8 mouse cellular contexts compared by ENCODE assay signal in genomic region chr3:89299499-89299898, GRCm38 (mm10). TPM values are rescaled to one million over a fixed set of nuclear protein-coding genes. Genes with fewer than 3 reads are reported as not detected.
DNase-seq lines count a peak whose midpoint lies in the region; ATAC-seq lines count a peak whose summit lies in the region.

No protein-coding gene starts in this region.

- peak overlapping the region; percentile 55; the same call in 1 of the 2 replicates for H3K9ac ChIP-seq in hindbrain, embryonic 13.5 days
- H3K9ac ChIP-seq in limb, embryonic 15.5 days, result 0 out of 2 replicates have a peak overlapping the region, but pooled peaks have one; percentile 28

- peaks cover 9% of the 10 kb centered on the region for H3K4me1 ChIP-seq in hindbrain, embryonic 13.5 days (replicated peaks)
- H3K4me1 ChIP-seq in limb, embryonic 15.5 days, result peaks cover 12% of the 10 kb centered on the region

- H3K9me3 ChIP-seq in hindbrain, embryonic 13.5 days, result no peaks in the 10 kb centered on the region
- H3K9me3 ChIP-seq in limb, embryonic 15.5 days, result no peaks in the 10 kb centered on the region

- DNase-seq in retina, postnatal 1 day, result peak; percentile 50
- no peak for DNase-seq in retina, embryonic 14.5 days (ENCODE audit: low spot score)
- peak; percentile 76 for DNase-seq in embryo, embryonic 10.5 days (ENCODE audit: low spot score)
- DNase-seq in urinary bladder, postnatal 25 days (ENCODE audit: low spot score), result no peak
- DNase-seq in gastrocnemius, postnatal 25 days, result no peak

- no peaks in the 10 kb centered on the region for H3K36me3 ChIP-seq in hindbrain, embryonic 13.5 days
- H3K36me3 ChIP-seq in limb, embryonic 15.5 days, result no peaks in the 10 kb centered on the region

- peak overlapping the region; percentile 45 for H3K4me2 ChIP-seq in hindbrain, embryonic 13.5 days
- H3K4me2 ChIP-seq in limb, embryonic 15.5 days, result peak overlapping the region; percentile 42

- H3K27me3 ChIP-seq in hindbrain, embryonic 13.5 days, result peaks cover 24% of the 10 kb centered on the region
- no peaks in the 10 kb centered on the region for H3K27me3 ChIP-seq in limb, embryonic 15.5 days

- H3K27ac ChIP-seq in hindbrain, embryonic 13.5 days, result no peak overlapping the region
- H3K27ac ChIP-seq in limb, embryonic 15.5 days, result no peak overlapping the region; the same call in 1 of the 2 replicates

- WGBS in hindbrain, embryonic 13.5 days, result 8% methylated on average over 14 of the region's 14 CpGs
- WGBS in limb, embryonic 15.5 days, result 1% methylated on average over 14 of the region's 14 CpGs

- H3K4me3 ChIP-seq in hindbrain, embryonic 13.5 days, result peak overlapping the region; percentile 15
- peak overlapping the region; percentile 23 for H3K4me3 ChIP-seq in limb, embryonic 15.5 days

- no peak for ATAC-seq in hindbrain, embryonic 13.5 days (ENCODE audit: low FRiP score)
- ATAC-seq in limb, embryonic 15.5 days (ENCODE audit: insufficient number of reproducible peaks, low FRiP score, low TSS enrichment, low read depth), result no peak
- ATAC-seq in monocyte, adult 5-6 weeks (replicated peaks; ENCODE audit: insufficient number of reproducible peaks, low FRiP score, low TSS enrichment, poor library complexity, severe bottlenecking), result 0 out of 2 replicates have a peak, but pooled peaks have one; percentile 34

RNA-seq across cellular contexts. Expression of gene Efna1, which starts 18.6 kb away (rescaled TPM):
- 12.1 and 12.4 TPM in 2 replicates for polyA plus RNA-seq in hindbrain, embryonic 13.5 days (2015; fragmentation: Nextera tagmentation; extraction: Ambion mirVana)
- 59.6 and 64.2 TPM in 2 replicates for polyA plus RNA-seq in limb, embryonic 15.5 days (2015; fragmentation: Nextera tagmentation; extraction: Ambion mirVana)
- 0.38 to 0.39 TPM in 2 of 3 replicates, not detected in the other for total RNA-seq in monocyte, adult 5-6 weeks (2017)
- 10 to 100 TPM; 10.2 to 12.8 TPM for total RNA-seq in gastrocnemius, postnatal 25 days (2021)

RNA-seq across cellular contexts. Expression of gene Efna3, which starts 23.3 kb away (rescaled TPM):
- polyA plus RNA-seq in hindbrain, embryonic 13.5 days (2015; fragmentation: Nextera tagmentation; extraction: Ambion mirVana), result 46.8 and 49.7 TPM in 2 replicates
- 57.9 and 59.2 TPM in 2 replicates for polyA plus RNA-seq in limb, embryonic 15.5 days (2015; fragmentation: Nextera tagmentation; extraction: Ambion mirVana)
- total RNA-seq in monocyte, adult 5-6 weeks (2017), result not detected in 3 replicates
- total RNA-seq in gastrocnemius, postnatal 25 days (2021), result not detected

RNA-seq across cellular contexts. Expression of gene Slc50a1, which starts 29.1 kb away (rescaled TPM):
- polyA plus RNA-seq in hindbrain, embryonic 13.5 days (2015; fragmentation: Nextera tagmentation; extraction: Ambion mirVana), result 34.6 and 38.0 TPM in 2 replicates
- 91.9 and 92.8 TPM in 2 replicates for polyA plus RNA-seq in limb, embryonic 15.5 days (2015; fragmentation: Nextera tagmentation; extraction: Ambion mirVana)
- 58.3 to 94.6 TPM (median 67.9 TPM) in 3 replicates for total RNA-seq in monocyte, adult 5-6 weeks (2017)
- total RNA-seq in gastrocnemius, postnatal 25 days (2021), result 10 to 100 TPM in 1 of 2 experiments, 1 to 10 TPM in 1; 8.2 to 11.4 TPM

RNA-seq across cellular contexts. Expression of gene Efna4, which starts 38.3 kb away (rescaled TPM):
- 8.6 and 9.8 TPM in 2 replicates for polyA plus RNA-seq in hindbrain, embryonic 13.5 days (2015; fragmentation: Nextera tagmentation; extraction: Ambion mirVana)
- 30.4 and 34.4 TPM in 2 replicates for polyA plus RNA-seq in limb, embryonic 15.5 days (2015; fragmentation: Nextera tagmentation; extraction: Ambion mirVana)
- not detected in 3 replicates for total RNA-seq in monocyte, adult 5-6 weeks (2017)
- total RNA-seq in gastrocnemius, postnatal 25 days (2021), result under 1 TPM in 1 of 2 experiments, not detected in 1; 0.38 TPM

RNA-seq across cellular contexts. Expression of gene Dpm3, which starts 40.3 kb away (rescaled TPM):
- polyA plus RNA-seq in hindbrain, embryonic 13.5 days (2015; fragmentation: Nextera tagmentation; extraction: Ambion mirVana), result 74.4 and 76.2 TPM in 2 replicates
- polyA plus RNA-seq in limb, embryonic 15.5 days (2015; fragmentation: Nextera tagmentation; extraction: Ambion mirVana), result 131 and 161 TPM in 2 replicates
- 67.3 to 102 TPM (median 83.1 TPM) in 3 replicates for total RNA-seq in monocyte, adult 5-6 weeks (2017)
- total RNA-seq in gastrocnemius, postnatal 25 days (2021), result 10 to 100 TPM; 24.7 to 28.8 TPM

Comparison
In these comparisons a context has a peak if more than half of its experiments do, and no peak if none do; other contexts are left out.
1. DNase-seq: peak in retina, postnatal 1 day (single experiment) and embryo, embryonic 10.5 days (single experiment); none in retina, embryonic 14.5 days (single experiment), urinary bladder, postnatal 25 days (single experiment) and gastrocnemius, postnatal 25 days (single experiment).